Mouse (Mus musculus) midbrain, embryonic 11.5 days (tissue): ENCODE results near the gene Dnajc25. TPM values are rescaled to one million over a fixed set of nuclear protein-coding genes. Genes with fewer than 3 reads are reported as not detected.

Experiments used
- polyA plus RNA-seq: library from polyadenylated mRNA; unstranded; fragments of >200 nt; fragmentation: Nextera tagmentation; extraction: Ambion mirVana; gene quantifications from 2 replicates; pipeline ENCODE4 v1.2.1, GENCODE M21; 2014

Dnajc25 gene
- polyA plus RNA-seq, 1 experiment from 2014 or later = 5.5 TPM

Other genes starting within 250 kb of the Dnajc25 start
- gene Olfr267, start 207.3 kb upstream of the Dnajc25 start, polyA plus RNA-seq = 0.11 TPM in 1 of 2 replicates, not detected in the other
- gene Ecpas, start 82.3 kb upstream of the Dnajc25 start, polyA plus RNA-seq = 38.7 and 42.3 TPM in 2 replicates
- gene Zkscan16, start 51.4 kb upstream of the Dnajc25 start, polyA plus RNA-seq = 0.95 and 1.0 TPM in 2 replicates
- 16.2 and 17.6 TPM in 2 replicates for gene Ptgr1, start 7.9 kb upstream of the Dnajc25 start, polyA plus RNA-seq
- gene Gm20503, start 8.1 kb downstream of the Dnajc25 start, polyA plus RNA-seq = 5.4 and 7.8 TPM in 2 replicates
- gene Gng10, start 40.0 kb downstream of the Dnajc25 start, polyA plus RNA-seq = 89.7 and 95.8 TPM in 2 replicates
- not detected in 2 replicates for gene AI481877, start 143.9 kb downstream of the Dnajc25 start, polyA plus RNA-seq
- gene Ugcg, start 194.2 kb downstream of the Dnajc25 start, polyA plus RNA-seq = 12.8 and 12.9 TPM in 2 replicates